Mouse (Mus musculus): ENCODE data around the gene Serpinb7.

The Serpinb7 gene

DNA sequence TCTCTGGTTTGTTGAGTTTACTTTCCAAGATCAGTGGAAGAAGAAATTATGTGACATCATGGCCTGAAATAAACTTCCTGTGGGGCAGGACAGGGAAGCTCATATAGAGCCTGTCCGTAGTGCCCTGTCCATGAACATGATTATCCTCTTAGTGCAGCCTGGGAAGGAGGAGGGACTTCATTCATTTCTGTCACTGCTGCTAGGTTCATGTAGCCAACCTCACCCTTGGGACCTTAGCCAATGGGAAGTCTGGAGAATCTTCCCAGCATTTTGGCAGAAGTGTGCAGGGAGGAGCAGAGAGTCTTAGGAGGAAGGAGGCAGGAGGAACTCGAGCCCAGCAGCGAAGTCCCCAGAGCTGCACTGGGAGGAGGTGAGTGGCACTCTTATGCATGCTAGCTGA lies at the start of gene Serpinb7:
Gene Serpinb7 (plus strand): TSS at position 301 of the 400 bp plus-strand sequence.
- DNase-seq (ENCODE audit: low spot score in 2 of 2) = no peak

GRCm38 (mm10) chr1:107350392-107350791 lies 49.1 kb upstream of the Serpinb7 start:
- DNase-seq (ENCODE audit: low spot score in 2 of 2) = no peak

DNA sequence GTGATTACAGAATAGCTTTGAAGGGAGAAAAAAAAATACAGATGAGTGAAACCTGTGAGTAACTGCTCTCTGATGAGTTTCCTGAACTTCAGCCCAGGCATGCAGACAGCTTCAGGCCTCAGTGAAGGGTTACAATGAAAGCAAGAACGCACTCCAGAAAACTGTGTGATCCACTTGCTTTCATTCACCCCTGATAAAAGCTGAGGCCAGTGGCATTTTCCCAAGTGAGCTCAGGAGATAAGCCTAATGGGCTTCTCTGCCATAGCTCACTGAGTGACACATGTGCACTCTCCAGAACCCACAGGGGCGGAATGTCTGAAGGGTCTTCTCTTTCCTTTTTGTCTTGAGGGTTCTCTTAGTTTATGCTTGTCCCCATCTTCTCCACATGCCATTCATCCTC lies 48.3 kb upstream of the Serpinb7 start:
- DNase-seq (ENCODE audit: low spot score in 2 of 2) = no peak

DNA sequence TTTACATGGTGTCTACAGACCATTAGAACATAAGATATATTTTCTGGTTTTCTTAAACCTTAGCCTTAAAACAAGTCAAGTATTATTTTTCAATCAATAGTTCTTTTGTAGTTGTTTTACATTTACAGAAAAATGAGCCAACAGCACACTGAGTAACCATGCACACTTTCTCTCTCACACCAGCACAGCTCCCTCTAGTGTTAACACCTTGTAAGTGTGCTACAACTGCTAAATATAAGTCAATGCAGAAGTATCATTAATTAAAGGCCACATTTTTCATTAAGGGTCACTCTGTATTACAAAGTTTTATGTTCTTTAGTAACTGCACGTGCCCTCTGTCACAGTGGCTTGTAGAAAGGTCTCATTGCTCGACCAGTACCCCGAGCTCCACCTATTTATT lies 46.4 kb upstream of the Serpinb7 start:
- no peak for DNase-seq (ENCODE audit: low spot score in 2 of 2)

DNA sequence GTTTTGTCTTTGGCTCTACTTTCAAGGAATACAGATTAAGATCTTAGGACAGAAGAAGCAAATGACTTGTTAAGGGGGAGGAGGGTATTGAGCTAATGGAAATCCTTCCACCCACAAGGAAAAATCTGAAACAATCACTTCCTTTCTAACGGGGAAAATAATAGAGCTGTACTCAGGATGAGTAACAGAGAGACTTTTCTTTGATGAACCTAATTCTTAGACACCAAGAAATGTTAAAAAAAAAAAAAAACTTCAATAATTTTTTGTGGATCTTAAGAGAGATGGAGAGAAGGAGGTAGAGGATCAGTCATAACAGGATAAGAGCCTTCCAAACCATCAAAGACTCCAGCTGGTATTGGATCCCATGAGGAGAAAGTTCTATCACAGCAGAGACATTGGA lies 38.6 kb upstream of the Serpinb7 start, which contains the start of gene Serpinb11:
Gene Serpinb11 (plus strand): TSS at position 301 of the 400 bp plus-strand sequence.
- no peak for DNase-seq (ENCODE audit: low spot score in 2 of 2)

DNA sequence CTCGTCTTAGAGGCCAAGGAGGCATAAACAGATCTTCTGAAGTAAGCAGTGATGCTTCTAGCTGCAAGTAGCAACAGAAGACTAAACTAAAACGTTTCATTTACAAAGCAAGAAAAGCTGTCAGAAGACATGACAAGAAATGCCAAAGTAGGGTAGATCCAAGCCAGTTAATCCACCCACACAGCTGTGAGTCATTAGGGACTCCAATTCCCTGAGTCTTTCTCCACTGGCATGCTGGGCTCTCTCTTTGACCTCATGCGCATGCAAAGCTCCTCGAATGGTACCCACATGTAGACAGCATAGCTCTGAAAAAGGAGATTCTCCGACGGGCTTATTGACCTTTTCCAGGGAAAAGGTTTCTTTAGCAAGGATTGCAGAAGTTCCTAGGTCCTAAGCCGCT lies 33.5 kb upstream of the Serpinb7 start:
- DNase-seq (ENCODE audit: low spot score in 2 of 2) = no peak

DNA sequence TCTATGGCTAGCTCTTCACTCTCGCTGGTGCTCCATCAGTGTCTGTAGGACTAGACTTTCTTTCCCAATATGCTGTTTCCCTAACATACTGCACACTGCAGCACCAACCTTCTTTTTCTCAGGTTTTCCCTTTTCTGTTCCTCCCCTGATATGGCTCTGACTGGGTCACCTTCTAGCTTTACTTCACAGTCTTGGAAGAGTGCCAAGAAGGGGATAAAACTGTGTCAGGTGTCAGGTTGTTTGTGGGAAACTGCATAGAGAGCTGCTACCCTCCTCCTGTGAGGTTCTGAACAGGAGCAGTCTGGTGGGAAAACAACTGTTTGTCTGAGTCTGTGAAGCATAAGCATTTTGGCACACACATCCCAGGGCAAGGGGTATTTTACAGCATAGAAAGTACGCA lies 30.5 kb upstream of the Serpinb7 start:
- DNase-seq (ENCODE audit: low spot score in 2 of 2) = no peak

DNA sequence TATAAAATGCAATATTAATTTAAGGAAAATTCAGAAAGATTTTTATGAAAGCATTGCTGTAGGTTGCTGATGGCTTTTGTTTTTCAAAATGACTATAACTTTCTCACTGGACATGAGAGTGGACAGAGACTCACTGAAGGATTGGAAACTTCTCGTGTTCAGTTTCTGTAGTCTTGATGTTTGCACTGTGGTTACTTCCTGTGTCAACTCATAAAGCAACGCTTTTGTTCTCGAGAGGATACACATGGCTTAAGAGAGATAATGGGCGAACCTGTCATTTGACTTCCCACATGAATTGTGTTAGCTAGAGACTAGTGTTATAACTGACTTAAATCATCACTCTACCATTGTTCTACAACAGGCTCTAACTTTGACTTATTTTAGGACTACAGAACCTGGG lies 22.5 kb upstream of the Serpinb7 start:
- peak in 1 of 2 experiments; percentile 22 for DNase-seq (ENCODE audit: low spot score in 2 of 2)

GRCm38 (mm10) chr1:107378368-107378767 lies 21.1 kb upstream of the Serpinb7 start:
- DNase-seq (ENCODE audit: low spot score in 2 of 2) = no peak

DNA sequence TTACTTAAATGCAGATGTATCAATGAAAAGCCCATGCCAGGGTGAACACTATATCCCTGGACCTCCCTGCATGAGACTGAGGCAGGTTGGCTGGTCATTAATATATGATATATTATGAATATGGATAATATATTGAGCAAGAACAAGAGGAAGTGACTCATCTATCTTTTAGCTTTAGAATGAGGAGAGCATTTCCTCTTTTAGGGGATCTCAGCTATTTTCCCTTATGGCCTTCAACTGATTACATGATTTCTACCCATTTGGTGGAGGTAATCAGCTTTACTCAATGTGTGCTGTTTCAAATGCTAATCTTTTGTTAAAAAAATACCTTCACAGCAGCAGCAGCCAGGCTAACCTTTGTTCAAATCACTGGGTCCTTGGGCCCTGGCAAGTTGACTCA lies 18.0 kb upstream of the Serpinb7 start:
- no peak for DNase-seq (ENCODE audit: low spot score in 2 of 2)

DNA sequence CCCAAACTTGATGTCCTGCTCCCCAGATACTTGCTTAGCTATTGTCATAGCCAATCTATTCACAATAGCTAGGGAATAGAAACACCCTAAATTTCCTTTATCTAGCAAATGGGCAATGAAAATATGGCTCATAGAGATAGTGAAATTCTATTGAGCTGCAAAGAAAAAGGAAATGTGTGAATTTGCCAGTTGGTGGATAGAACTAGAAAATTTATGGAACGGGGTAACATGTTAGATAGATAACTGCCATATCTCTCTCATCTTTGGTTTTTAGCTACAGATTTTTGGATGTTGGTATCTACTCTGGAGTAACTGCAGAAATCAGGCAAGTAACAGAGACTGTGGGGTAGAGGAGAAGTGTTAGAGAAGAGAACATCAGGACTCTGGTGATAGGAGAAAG lies 17.1 kb upstream of the Serpinb7 start:
- no peak for DNase-seq (ENCODE audit: low spot score in 2 of 2)

GRCm38 (mm10) chr1:107384532-107384931 lies 14.9 kb upstream of the Serpinb7 start:
- DNase-seq (ENCODE audit: low spot score in 2 of 2) = no peak

GRCm38 (mm10) chr1:107389753-107390152 lies 9.7 kb upstream of the Serpinb7 start:
- DNase-seq (ENCODE audit: low spot score in 2 of 2) = no peak

- DNase-seq (ENCODE audit: low spot score in 2 of 2) = no peak
Observed at GRCm38 (mm10) chr1:107397481-107397880, 2.0 kb upstream of the Serpinb7 start.

DNA sequence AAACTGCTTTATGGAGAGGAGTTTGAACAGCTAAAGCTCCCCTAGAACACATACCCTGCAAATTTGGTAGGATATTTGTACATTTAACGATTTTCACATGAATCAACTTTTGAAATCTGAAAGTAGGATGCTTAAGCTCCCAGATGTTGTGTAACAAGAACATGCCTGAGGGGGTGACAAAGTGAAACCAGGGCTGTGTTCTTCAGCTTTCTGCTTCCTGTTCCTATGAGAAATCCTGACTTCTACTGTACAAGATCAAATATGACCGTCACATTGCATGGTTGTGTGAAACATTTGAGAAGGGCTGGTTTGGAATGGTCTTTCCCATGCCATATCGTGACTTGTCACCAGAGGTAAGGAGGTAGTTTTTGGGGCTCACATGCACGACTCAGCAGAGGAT lies 2.6 kb downstream of the Serpinb7 start:
- DNase-seq (ENCODE audit: low spot score in 2 of 2) = no peak

DNA sequence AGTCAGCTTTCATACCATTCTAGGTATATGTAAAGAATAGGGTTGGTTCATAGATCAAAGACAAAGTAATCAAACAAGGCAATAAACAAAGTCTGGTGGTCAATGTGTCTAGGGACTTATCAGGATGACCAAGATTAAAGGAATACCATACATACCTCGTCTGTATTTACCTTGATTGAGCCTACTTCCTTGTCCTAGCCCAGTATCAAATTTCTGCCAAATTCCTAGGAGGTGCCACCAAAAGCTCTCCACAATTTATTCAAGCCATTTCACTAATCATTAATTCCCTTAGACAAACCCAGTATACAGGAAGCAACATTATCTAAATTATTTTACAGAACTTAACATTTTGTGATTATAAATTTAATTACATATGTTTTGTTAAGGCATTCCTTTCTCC lies 15.2 kb downstream of the Serpinb7 start:
- DNase-seq (ENCODE audit: low spot score in 2 of 2) = no peak

GRCm38 (mm10) chr1:107422487-107422886 lies 23.0 kb downstream of the Serpinb7 start:
- DNase-seq (ENCODE audit: low spot score in 2 of 2) = no peak

DNA sequence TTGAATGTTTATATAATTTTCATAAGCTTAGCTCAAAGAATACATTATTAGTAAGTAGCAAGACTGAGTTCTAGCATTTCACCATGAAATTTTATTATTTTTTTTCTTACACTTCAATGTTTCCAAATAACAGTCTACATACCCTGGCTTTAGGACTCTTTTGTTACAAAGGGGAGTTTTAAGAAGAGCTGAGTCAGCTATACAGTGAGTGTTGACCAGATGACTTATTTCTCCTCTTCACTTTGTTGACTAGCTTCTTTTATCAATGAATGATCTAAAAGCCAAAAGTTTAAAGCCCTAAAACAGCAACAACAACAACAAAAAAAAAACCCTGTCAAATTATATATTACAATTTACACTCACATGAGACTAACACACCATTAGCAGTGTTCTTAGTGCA lies 31.8 kb downstream of the Serpinb7 start:
- no peak for DNase-seq (ENCODE audit: low spot score in 2 of 2)

DNA sequence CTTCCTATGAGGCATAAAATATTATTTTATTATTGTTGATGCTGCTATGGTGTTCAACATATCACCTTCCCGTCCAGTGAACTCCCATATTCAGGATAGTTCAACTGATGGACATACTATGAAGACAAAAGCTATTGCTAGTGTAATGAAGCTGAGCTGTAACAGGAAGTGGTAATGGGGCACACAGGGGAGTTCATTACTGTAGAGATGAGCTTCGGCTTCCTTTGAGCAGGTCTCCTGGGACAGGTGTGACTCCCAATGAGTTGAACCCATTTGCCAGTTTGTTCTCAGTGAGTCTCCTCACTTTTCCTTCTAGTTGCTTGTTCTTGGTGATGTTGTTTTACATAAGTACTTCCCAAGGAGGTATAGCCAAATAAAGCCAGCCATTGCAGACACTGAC lies 36.1 kb downstream of the Serpinb7 start:
- DNase-seq (ENCODE audit: low spot score in 2 of 2) = peak in 1 of 2 experiments; percentile 2

DNA sequence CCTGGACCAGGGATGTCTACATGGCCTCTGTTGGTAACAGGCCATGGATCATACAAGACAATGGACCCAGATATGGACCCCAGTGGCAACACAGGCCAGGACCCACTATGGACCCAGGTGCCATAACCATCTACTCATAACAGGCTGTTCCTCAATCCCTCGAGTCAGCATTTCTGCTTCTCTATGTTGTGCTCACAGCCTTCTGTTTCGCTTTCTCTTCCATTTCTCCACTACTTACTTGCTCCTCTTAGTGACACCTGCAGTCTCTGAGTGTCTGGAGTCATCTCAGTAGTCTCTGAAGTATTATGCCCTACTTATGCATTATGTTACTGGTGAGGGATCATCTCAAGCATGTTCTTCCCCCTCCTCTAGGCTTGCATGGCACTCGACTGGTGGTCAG lies 40.0 kb downstream of the Serpinb7 start:
- DNase-seq (ENCODE audit: low spot score in 2 of 2) = no peak

- DNase-seq (ENCODE audit: low spot score in 2 of 2) = no peak
Observed at GRCm38 (mm10) chr1:107445352-107445751, 45.9 kb downstream of the Serpinb7 start.

DNA sequence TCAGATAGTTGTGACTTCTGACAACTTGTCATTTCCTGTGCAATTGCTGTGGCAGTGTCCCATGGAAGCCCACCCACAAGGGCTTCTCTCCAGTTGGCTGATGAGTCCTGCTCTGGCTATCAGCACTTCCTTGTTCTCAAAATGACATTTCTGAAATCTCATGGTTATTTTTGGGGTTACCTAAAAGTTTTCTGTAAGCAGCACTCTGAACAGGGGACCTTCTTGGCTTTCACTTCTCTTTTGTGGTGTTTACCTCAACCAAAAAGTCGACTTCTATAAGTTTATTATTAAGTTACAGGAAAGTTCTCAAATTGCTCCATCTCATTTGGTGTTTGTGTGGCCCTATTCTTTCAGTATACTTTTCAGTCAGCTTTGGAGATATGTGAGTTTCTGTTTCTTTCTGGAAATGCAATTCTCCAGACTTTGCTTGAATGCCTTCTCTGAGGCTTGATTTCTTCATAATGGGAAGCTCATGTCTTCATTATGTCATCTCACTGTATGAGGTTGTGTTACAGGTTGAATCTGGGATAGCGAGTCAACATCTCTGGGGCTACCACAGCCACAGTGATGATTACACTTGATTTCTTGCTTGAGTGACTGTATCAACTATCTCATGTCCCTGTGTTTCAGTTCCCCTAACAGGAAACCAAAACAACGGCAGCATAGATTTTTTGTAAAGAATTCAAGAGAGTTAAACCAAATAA lies 47.9 kb downstream of the Serpinb7 start:
- DNase-seq (ENCODE audit: low spot score in 2 of 2) = peak in 1 of 2 experiments; percentile 21

GRCm38 (mm10) chr1:107479909-107480308 lies 80.5 kb downstream of the Serpinb7 start:
- DNase-seq (ENCODE audit: low spot score in 2 of 2) = no peak

DNA sequence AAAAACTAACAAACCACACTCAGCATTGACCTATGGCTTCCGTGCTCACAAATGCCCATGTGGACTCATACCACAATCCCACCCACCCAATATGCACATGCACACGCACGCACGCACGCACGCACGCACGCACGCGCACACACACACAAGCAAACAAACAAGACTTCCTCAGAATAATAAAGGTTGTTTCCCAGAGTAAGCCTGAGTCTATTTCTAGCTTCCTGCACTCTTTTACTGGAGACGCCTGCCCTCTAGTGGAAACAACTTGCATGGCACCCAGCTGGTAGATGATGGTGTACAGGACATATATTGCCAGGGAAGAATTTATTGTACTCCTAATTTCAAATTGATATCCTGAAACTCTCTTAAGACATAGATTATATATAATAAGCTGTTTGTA lies 82.0 kb downstream of the Serpinb7 start:
- peak; percentile 40 to 61 for DNase-seq (ENCODE audit: low spot score in 2 of 2)
